Mouse (Mus musculus) erythroid progenitor cell, adult 5-6 weeks (primary cell): Measurements from ENCODE around the gene Hmgb1. TPM values are rescaled to one million over a fixed set of nuclear protein-coding genes. Genes with fewer than 3 reads are reported as not detected.

ENCODE experiments used
- ATAC-seq: replicated peaks from 2 replicates; pipeline ENCODE4 v1.8.0; 2016; ENCODE audit warnings: moderate number of reproducible peaks, mild to moderate bottlenecking, moderate TSS enrichment, inconsistent platforms; ENCODE audit not compliant: poor library complexity, low FRiP score, severe bottlenecking
- total RNA-seq, 2 experiments: library from RNA; stranded (forward) in 1 of 2; stranded (reverse) in 1 of 2; fragments of 150-400 nt in 1 of 2; fragments of 186-747, 209-891 nt in 1 of 2; gene quantifications; 2 replicates each; pipeline versions ENCODE4 v1.2.3 to v1.2.4; 2015 to 2017; ENCODE audit warnings: low replicate concordance in 2 of 2

Gene Hmgb1
- total RNA-seq, 2 experiments from 2014 or later: 585 to 819 TPM

DNA sequence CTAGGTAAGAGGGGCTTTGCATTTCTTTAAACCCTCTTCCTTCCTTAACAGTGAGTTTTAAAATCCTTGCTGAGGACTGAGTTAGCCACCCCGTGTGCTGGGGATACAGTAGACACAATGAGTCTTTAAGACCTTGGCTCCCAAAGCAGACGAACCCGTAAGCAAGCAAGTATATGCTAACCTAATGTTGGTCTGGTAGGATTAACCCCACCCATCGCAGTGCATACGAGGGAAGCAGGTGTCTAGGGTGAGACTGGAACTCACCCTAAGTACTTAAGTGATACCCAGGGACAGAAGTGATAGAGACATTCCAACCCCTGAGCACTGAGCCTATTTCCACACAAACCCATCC lies 177.0 kb downstream of the Hmgb1 start:
- ATAC-seq: no peak

DNA sequence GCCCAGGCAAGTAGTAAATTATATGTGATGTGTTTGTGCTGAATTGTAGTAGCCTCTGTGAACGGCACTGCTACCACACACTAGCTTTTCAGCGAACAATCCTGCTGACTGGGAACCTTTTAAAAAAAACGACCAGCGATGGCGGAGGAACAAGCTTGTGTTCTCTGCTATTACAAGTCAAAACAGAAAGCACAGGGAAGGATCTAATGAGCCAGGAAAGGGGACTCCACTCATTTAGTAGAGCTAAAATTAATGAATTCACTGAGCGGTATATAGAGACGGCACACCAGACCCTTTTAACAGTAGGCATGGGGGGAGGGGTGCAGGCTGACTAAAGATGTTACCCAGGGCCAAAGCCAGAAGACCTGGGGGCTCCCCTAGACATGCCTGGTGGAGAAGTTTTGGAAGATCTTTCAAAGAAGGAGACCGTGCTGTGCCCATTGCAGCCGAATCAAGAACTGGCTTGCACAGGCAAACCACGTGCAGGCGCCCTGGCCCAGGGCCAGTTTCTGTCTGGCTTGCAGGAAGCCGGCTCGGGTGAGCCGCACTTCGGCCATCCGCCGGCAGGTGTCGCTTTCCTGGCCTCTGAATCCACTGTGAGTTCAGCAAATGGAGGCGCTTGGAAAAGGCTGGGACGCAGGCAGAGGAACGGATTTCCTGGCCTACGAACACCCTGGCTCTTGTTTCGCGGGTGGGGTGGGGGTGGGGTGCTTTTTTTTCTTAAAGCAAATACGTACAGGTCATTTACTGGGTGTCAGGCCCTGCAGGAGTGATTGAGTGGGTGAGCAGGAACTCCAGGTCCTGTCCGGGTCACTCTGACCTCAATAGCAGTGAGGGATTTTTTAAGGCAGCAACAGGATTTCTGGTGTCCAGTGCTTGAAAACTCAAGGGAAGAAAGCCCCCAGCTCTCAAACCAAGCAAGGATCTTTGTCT lies 177.7 kb downstream of the Hmgb1 start:
- ATAC-seq: peak; percentile 96

DNA sequence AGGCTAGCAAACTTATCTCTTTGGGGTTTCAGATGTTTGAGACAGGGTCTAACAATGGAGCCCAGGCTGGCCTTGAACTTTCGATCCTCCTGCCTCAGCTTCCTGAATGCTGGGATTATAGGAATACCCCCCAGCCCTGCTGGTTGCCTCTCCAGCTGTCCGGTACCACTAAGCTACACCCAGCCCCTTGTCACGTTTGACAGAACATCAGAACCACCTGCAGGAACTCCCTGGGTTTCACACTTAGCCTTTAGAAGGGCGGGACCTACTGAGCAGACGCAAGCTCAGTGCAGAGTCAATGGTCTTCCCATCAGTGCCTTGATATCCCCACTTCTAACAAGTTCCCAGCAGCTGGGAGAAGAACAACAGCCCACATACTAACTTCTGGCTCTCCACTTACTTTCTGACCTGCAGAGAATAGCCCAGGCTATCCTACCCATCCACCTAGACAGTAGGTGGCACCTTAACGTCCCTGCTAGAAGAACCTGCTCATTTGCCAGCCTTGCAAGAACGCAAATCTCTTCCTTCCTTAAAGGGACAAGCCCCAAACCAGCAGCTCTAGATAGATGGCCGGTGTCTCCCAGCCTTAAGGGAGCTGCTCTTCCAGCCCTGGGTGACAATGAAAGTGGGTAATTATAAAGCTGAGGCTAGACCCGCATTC lies 178.5 kb downstream of the Hmgb1 start:
- ATAC-seq: no peak

DNA sequence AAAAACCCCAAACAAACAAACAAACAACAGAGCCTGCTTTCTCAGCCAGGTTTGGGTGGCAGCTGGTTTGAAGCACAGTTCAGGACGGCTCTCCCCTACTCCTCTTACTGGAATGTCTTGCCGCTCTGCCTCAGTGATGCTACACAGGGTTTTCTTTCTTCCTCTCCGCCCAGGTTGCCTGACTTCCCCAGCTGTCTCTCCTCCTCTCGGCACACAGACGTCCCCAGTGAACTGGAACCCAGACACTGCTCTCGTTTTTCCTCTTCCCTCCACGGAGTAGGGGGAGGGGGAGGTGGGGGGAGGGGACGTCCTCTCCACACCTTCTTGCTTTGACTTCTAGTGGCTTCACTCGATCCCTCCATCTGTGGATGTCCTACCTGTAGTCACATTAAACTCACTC lies 179.2 kb downstream of the Hmgb1 start:
- ATAC-seq: no peak

DNA sequence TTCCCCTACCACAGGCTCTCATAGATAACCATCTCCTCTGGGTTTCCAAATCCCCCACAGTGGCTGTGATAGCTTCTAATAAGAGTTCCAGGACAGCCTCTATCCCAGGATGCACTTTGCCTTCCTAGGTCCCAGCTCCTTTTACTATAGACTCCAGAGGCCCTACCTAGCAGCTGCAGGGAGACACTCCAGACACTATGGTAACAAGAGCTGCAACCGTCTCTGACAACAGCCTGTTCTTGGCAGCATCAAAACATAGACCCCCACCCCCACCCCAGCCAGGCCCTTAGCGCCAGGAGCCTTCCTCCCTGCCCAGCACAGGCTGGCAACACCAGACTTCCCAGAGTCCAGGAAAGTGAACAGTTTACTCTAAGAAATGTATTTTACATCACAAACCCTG lies 181.2 kb downstream of the Hmgb1 start:
- ATAC-seq: no peak

DNA sequence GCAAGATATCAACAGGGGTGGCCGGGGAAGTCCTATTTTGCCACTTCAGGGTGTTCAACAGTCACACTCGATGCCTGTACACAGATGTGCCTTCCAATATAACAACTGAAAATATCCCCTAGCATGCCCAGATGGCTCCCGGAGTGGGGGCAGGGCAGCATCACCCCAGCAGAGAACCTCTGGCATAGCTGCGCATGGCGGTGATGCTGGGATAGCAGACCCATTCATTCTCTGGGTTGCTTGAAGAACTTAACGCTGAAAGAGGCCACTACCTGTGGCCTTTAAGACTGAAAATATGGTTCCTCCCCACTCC lies 181.5 kb downstream of the Hmgb1 start:
- ATAC-seq: no peak

DNA sequence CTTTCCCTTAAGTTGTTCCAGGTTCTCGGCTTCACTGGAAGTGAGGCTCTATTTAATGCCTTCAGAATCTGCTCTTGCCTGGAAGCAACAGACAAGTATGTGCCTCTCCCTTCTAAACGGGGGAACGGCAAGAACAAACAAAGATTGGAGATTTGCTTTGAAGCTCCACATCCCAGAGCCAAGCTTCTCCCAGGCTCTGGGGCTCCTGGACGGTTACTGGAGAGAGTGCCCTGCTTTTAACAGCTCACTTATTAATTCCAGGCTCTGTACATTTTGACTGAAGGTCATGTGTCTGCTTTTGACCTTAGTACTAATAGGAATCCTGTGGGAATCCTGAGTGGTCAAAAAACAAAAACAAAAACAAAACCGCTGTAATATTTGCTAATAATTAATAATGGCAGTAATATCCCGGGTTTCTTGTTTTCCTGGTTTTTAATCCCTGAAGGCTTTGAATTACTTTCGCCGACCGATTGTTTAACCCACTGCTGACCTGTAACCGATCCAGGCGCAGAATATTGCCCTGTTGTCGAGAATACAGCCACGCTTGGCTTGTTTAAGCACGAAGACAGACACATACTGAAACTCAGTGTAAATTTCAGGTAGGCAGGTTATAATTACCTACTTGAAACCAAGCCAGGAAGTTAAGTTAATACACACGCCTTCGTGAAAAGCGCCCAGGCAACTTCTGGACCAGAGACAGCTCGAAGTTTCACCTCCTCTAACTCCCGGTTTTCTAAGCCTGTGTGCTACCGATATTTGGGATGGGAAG lies 182.1 kb downstream of the Hmgb1 start:
- ATAC-seq: no peak

DNA sequence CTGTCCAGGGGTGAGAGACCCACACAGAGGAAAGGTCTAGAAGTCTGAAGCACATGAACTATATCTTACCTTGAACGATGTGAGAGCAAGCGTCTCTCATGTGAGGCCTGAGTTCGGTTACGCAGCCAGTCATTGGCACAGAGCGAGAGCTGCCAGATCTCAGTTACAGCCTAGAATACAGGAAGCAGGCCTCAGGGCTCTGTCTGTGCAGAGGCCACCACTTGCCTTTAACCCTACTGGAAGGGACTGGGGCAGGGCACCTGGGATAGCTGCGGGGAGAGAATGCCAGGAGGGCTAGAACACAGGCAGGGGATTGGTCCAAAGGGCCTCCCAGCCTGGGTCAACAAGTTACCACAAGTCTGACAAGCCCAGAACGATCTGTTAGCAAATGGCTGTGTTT lies 184.5 kb downstream of the Hmgb1 start:
- no peak for ATAC-seq

DNA sequence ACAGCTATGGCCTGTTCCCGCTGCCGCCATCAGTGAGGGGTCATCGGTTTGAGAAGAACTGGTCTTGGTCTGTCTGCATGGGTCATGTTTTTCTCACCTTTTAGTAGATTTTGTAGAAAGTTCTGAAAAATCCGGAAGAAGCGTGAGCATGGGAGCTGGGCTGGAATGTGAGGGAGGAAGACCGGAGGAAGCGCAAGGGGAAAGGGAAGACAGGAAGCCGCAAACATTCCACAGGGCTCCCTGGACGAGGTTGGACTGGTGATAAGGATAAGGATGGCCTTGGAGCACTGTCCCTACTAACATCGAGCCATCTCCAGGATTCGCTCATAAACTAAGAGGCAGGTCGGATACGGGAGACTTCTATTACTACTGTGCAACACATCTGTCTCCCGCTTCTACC lies 185.8 kb downstream of the Hmgb1 start:
- no peak for ATAC-seq

DNA sequence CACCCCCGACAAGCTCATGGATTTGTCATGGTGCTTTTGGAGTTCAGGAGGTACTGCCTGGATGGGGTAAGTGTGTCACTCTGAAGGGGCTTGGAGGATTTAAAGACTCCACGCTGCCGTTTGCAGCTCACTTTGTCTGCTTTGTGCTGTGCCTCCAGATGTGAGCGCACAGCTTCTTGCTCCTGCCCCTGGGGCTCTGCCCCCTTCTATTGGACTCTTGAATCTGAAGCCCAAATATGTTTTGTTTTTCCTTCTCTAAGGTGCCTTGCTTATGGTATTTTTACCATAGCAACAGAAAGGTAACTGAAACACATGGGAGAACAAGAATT lies 187.6 kb downstream of the Hmgb1 start:
- no peak for ATAC-seq

Other genes starting within 250 kb of the Hmgb1 start
- gene Gm42791, start 189.3 kb downstream of the Hmgb1 start, total RNA-seq (2015; ENCODE audit: low replicate concordance): not detected in 2 replicates
- not detected in 2 replicates for gene Gm42791, start 189.3 kb downstream of the Hmgb1 start, total RNA-seq (2017; ENCODE audit: low replicate concordance)
- gene Uspl1, start 139 bp downstream of the Hmgb1 start, total RNA-seq (2015; ENCODE audit: low replicate concordance): 26.4 and 42.9 TPM in 2 replicates
- 22.1 and 31.8 TPM in 2 replicates for gene Uspl1, start 139 bp downstream of the Hmgb1 start, total RNA-seq (2017; ENCODE audit: low replicate concordance)
- gene Alox5ap, start 80.3 kb upstream of the Hmgb1 start, total RNA-seq (2015; ENCODE audit: low replicate concordance): 132 and 171 TPM in 2 replicates
- 55.7 and 78.7 TPM in 2 replicates for gene Alox5ap, start 80.3 kb upstream of the Hmgb1 start, total RNA-seq (2017; ENCODE audit: low replicate concordance)
- gene Medag, start 227.3 kb upstream of the Hmgb1 start, total RNA-seq (2015; ENCODE audit: low replicate concordance): not detected in 2 replicates
- gene Medag, start 227.3 kb upstream of the Hmgb1 start, total RNA-seq (2017; ENCODE audit: low replicate concordance): not detected in 2 replicates